Mouse (Mus musculus) stomach, embryonic 14.5 days (tissue): ENCODE results near the gene Rpgrip1l. TPM values are rescaled to one million over a fixed set of nuclear protein-coding genes. Genes with fewer than 3 reads are reported as not detected.

Experiments used
- ATAC-seq: fragments of 200-750 bp; cut with Nextera tagmentation; 2 replicates; pipeline ENCODE4 v1.8.0; 2017; ENCODE audit warnings: low read depth, moderate TSS enrichment; ENCODE audit not compliant: insufficient number of reproducible peaks, insufficient read depth, low FRiP score
- H3K27ac ChIP-seq: fragments of 300-500 bp; sonication (generic); 2 replicates; pipeline ENCODE4 v1.5.1; 2014; ENCODE audit warnings: mild to moderate bottlenecking, low read length, moderate library complexity, mixed read lengths
- H3K27me3 ChIP-seq: fragments of 300-500 bp; sonication (generic); 2 replicates; pipeline ENCODE4 v1.6.1; 2014; ENCODE audit warnings: low read length, control low read depth, mixed read lengths; ENCODE audit not compliant: control insufficient read depth, insufficient read depth
- H3K36me3 ChIP-seq: fragments of 300-500 bp; sonication (generic); 2 replicates; pipeline ENCODE4 v1.6.1; 2014; ENCODE audit warnings: mild to moderate bottlenecking, control low read depth, low read length, moderate library complexity, mixed read lengths; ENCODE audit not compliant: control insufficient read depth, insufficient read depth
- H3K4me1 ChIP-seq: fragments of 300-500 bp; sonication (generic); 2 replicates; pipeline ENCODE4 v1.6.1; 2014; ENCODE audit warnings: low read length, control low read depth, mixed read lengths; ENCODE audit not compliant: control insufficient read depth, insufficient read depth
- H3K4me2 ChIP-seq: fragments of 300-500 bp; sonication (generic); replicated peaks from 2 replicates; pipeline ENCODE4 v1.6.1; 2014; ENCODE audit warnings: low read depth, low read length, control low read depth
- H3K4me3 ChIP-seq: fragments of 300-500 bp; sonication (generic); 2 replicates; pipeline ENCODE4 v1.5.1; 2014; ENCODE audit warnings: low read depth, low read length, control low read depth
- H3K9ac ChIP-seq: fragments of 300-500 bp; sonication (generic); replicated peaks from 2 replicates; pipeline ENCODE4 v1.6.1; 2014; ENCODE audit warnings: low read depth, mild to moderate bottlenecking, control low read depth, low read length, moderate library complexity, mixed read lengths
- H3K9me3 ChIP-seq: fragments of 300-500 bp; sonication (generic); 2 replicates; pipeline ENCODE4 v1.6.1; 2016; ENCODE audit warnings: low read depth, low read length, control low read depth; ENCODE audit not compliant: control insufficient read depth
- WGBS: fragments of 180-500 bp; shearing (Covaris S2); extraction: QIAGEN DNeasy Blood & Tissue Kit; methylation state at CpG from one replicate; pipeline ENCODE4 v1.1.7; 2014; 5-methylcytosine and 5-hydroxymethylcytosine counted together
- polyA plus RNA-seq: library from polyadenylated mRNA; unstranded; fragments of >200 nt; fragmentation: Nextera tagmentation; extraction: Ambion mirVana; gene quantifications from 2 replicates; pipeline ENCODE4 v1.2.1, GENCODE M21; 2014

Gene Rpgrip1l
- polyA plus RNA-seq, 1 experiment from 2014 or later: 9.5 TPM

DNA sequence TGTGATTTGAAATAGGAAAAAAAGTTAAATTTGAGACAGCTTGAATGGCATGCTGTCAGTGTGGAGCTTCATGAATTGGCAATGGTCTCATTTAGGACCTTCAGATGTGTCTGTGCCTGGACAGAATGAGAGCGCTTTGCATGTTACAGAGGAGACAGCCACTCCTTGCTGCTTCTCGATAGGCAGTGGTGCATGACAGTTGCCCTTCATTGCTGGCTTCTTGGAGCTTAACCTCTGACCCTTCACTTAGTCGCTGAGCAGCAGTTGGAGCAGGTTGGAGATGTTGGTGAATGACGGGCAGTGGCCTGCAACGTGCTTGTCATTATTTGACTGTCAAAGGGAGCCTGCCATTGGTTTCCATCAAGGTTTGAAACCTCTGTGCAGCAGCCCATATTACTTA, 29.1 kb upstream of the Rpgrip1l start:
- H3K36me3 ChIP-seq: no peaks in the 10 kb centered on the region
- no peak for ATAC-seq
- WGBS: 51% methylated on average over 5 of the region's 5 CpGs
- H3K4me1 ChIP-seq: peaks cover 8% of the 10 kb centered on the region
- no peak overlapping the region for H3K4me2 ChIP-seq
- H3K27ac ChIP-seq: no peak overlapping the region
- H3K9me3 ChIP-seq: no peaks in the 10 kb centered on the region
- H3K27me3 ChIP-seq: no peaks in the 10 kb centered on the region
- H3K9ac ChIP-seq: no peak overlapping the region
- no peak overlapping the region for H3K4me3 ChIP-seq

DNA sequence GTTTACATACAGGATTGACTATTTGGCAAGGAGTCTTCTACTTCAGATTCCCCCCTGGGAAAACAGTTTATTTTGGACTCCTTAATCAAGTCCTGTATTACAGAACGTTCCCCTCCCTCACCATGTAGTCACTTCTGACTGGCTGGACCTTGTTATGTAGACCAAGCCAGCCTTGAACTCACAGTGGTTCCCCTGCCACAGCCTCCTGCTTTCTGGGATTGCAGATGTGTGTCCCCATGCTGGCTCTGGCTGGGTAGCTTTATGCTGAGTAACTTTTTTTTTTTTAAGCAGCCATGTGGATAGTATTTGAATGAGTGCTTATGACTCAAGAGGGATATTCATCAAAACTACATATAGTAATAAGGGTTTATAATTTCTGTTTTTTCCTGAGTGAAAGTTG, 27.7 kb upstream of the Rpgrip1l start:
- ATAC-seq: no peak
- Histone ChIP-seq H3K4me3 (no peak overlapping the region), H3K4me2 (no peak overlapping the region), H3K27me3 (no peaks in the 10 kb centered on the region), H3K9me3 (no peaks in the 10 kb centered on the region), H3K27ac (no peak overlapping the region), H3K4me1 (peaks cover 8% of the 10 kb centered on the region), H3K36me3 (no peaks in the 10 kb centered on the region), H3K9ac (no peak overlapping the region)
- WGBS: 31% methylated on average over 1 of the region's 1 CpGs

DNA sequence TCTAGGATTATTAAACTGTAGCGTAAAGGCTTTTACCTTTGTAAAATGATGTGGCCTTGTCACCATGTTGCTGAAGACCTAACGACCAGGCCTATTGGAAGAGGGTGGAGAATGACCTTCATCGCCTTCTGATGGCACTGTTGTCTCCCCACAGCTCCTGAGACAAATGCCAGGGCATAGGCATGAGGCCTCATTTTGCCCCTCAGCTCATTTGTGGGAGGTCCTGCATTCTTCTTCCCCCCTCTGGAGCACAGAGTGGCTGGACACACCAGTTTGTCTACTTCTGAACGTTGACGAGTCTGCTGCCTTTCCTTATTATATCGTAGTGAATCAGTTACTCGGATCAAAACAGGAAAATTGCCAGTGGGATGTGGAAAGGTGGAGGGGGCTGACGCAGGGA, 26.6 kb upstream of the Rpgrip1l start:
- Histone ChIP-seq H3K27me3 (no peaks in the 10 kb centered on the region), H3K36me3 (no peaks in the 10 kb centered on the region), H3K9me3 (no peaks in the 10 kb centered on the region), H3K4me3 (no peak overlapping the region), H3K27ac (no peak overlapping the region), H3K9ac (no peak overlapping the region), H3K4me1 (peaks cover 8% of the 10 kb centered on the region), H3K4me2 (no peak overlapping the region)
- no peak for ATAC-seq
- 70% methylated on average over 8 of the region's 8 CpGs for whole genome bisulfite sequencing

DNA sequence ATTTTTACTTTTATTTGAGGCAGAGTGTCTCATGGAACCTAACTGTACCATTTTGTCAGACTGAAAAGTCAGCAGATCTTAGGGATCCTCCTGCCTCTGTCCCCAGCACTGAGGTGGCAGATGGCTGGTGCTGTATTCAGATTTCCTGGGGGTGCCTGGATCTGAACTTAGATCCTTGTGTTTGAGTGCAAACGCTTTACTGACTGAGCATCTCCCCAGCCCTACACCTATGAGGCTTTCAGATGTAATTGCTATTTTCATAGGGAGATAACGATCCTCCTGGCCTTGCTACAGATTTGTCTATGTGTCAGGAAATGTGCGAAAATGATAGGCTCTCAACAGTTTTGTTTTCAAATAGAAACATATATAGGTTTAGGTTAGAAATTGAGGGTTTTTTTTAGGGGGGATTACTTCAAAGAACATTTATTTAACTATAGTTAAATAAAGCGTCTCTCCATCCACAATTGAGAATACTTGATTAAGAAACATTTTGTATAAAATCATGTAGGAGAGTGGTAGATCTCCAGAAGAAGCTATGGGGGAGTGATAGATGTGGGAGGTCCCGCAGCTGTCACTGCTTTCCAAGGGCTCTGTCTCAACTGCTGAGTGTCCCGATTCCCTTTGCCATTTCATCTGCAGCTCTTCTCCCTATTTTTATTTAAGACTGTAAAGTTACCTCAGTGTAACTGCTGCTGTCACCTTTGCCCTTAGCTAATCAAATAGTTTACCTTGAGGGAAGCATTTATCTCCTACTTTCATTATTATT, 25.5 kb upstream of the Rpgrip1l start:
- ATAC-seq: no peak
- 76% methylated on average over 6 of the region's 6 CpGs for WGBS
- Histone ChIP-seq H3K9me3 (no peaks in the 10 kb centered on the region), H3K27ac (no peak overlapping the region), H3K4me3 (no peak overlapping the region), H3K4me1 (peaks cover 8% of the 10 kb centered on the region), H3K4me2 (no peak overlapping the region), H3K9ac (no peak overlapping the region), H3K36me3 (no peaks in the 10 kb centered on the region), H3K27me3 (no peaks in the 10 kb centered on the region)

DNA sequence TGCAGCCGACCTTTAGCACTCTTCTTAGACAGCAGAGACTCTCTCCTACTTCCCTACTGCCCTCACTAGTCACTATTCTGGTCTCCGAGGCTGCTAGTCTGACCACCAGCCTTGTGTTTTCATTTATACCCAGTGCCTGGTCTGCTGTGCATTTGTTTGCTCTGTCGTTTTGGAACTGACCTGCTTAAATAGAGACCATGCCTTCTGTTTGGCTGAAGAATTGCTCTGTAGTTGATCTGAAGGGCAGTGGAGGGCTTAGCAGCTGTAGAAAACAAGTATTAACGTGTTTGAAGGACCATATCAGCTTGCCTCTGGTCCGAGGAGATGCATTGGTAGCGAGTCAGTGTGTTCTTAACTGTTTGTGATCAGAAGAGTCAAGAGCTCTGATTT, 16.4 kb upstream of the Rpgrip1l start:
- WGBS: 41% methylated on average over 6 of the region's 6 CpGs
- H3K4me1 ChIP-seq: peaks cover 31% of the 10 kb centered on the region
- no peak overlapping the region for H3K27ac ChIP-seq

DNA sequence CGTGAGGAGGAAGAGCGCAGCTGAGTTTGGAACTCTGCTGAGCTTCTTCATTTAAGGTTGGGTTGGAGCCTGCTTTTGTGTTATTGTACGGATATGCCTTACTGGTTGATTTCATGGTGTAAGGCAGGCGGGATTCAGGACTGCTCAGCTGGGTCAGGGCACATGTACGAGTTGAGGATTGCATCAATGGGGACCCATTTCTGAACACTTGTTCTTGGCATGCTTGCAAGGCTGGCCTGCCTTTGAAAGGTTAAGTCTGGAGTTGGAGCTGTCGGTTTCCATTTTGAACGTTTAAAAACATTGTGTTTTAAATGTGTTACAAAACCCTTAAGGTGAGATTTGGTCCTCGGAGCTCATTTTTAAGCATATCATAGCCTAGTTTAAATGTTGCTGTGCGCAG, 16.0 kb upstream of the Rpgrip1l start:
- 75% methylated on average over 9 of the region's 9 CpGs for WGBS
- Histone ChIP-seq H3K4me1 (peaks cover 31% of the 10 kb centered on the region), H3K27me3 (no peaks in the 10 kb centered on the region), H3K4me3 (no peak overlapping the region), H3K9ac (no peak overlapping the region), H3K9me3 (no peaks in the 10 kb centered on the region), H3K27ac (no peak overlapping the region), H3K4me2 (no peak overlapping the region), H3K36me3 (peaks cover 6% of the 10 kb centered on the region; the same call in 1 of the 2 replicates)
- no peak for ATAC-seq

More for the DNA sequence above, 16.4 kb upstream of the Rpgrip1l start:
- no peak overlapping the region for H3K9ac ChIP-seq
- H3K4me3 ChIP-seq: no peak overlapping the region
- no peak overlapping the region for H3K4me2 ChIP-seq
- ATAC-seq: no peak
- no peaks in the 10 kb centered on the region for H3K9me3 ChIP-seq
- H3K27me3 ChIP-seq: no peaks in the 10 kb centered on the region
- peaks cover 6% of the 10 kb centered on the region; the same call in 1 of the 2 replicates for H3K36me3 ChIP-seq

DNA sequence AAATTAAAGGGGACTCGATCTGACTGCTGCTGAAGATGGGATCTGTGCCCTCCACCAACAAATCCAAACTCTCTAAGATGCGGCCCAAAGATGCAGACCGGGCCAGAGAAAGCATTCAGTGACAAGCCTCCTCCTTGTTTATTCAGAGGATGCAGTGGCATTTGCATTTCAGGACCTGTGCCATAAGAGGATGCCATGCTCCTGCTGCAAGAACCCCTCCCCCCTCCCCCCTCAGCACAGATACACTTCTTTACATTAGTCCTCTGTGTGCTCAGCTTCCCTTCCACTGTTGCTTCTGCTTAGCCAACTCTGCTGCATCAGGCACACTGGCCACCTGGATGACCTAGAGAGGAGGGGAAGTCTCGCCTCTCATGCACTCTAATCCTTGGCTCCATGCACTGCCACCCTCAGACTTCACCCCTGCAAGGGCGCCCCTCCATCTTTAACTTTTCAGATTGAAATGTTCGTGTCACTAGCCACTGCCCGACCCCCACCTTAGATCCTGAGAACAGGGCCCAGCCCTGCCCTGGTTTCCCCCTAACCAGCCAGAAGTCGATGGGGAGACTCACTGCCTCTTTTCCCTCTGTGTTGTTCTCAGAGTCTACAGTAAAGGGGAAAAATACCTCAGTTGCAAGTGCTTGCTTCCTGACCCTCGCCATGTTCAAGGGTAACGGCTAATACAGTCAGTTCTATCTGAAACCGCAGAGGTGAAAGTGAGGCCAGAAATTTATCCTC, 14.6 kb upstream of the Rpgrip1l start:
- no peaks in the 10 kb centered on the region for H3K9me3 ChIP-seq
- H3K36me3 ChIP-seq: peaks cover 6% of the 10 kb centered on the region; the same call in 1 of the 2 replicates
- no peak overlapping the region for H3K4me2 ChIP-seq
- no peak overlapping the region for H3K27ac ChIP-seq
- WGBS: 80% methylated on average over 11 of the region's 11 CpGs
- no peak overlapping the region for H3K9ac ChIP-seq
- no peak for ATAC-seq
- H3K27me3 ChIP-seq: no peaks in the 10 kb centered on the region
- no peak overlapping the region for H3K4me3 ChIP-seq
- peaks cover 31% of the 10 kb centered on the region for H3K4me1 ChIP-seq

DNA sequence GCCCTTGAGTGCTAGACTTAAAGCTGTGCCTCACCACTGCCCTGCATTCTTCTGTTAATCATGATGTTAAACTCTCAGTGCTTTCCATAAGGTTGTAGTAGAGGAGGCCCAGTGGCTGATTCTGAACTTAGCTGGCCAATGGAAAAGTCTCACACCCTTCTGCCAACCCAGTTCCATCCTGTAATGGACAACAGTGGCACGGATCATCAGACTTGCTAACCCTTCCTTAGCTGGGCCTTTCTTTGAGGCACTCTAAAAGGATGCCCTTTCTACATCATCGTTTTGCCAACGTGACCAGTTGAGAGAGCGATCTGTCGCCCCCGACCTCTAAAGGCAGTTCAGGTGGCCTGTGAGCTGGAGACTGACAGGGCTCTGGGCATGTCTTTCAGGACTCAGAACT, 13.9 kb upstream of the Rpgrip1l start:
- Histone ChIP-seq H3K4me3 (no peak overlapping the region), H3K9ac (no peak overlapping the region), H3K27ac (no peak overlapping the region), H3K4me1 (peaks cover 29% of the 10 kb centered on the region), H3K36me3 (peaks cover 6% of the 10 kb centered on the region; the same call in 1 of the 2 replicates), H3K9me3 (no peaks in the 10 kb centered on the region), H3K4me2 (no peak overlapping the region), H3K27me3 (no peaks in the 10 kb centered on the region)
- no peak for ATAC-seq
- WGBS: 87% methylated on average over 6 of the region's 6 CpGs
